In the genomic region with DNA sequence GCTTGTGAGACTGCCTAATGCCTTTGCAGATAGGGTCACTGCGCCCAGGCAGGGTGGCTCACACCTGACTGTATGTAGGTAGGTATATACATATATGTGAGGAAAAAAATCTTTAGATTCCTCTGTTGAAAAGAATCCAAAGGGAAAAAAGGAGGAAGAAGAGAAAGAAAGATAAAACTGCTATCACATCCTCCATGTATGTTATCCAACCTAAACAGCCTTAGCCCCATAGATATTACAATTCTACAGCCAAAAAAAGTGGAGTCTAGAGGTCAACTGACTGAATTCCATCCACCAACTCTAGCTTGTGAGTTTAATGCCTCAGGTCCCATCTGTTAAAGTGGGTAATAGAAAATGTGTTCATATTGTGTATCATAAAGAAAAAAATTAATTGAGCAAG, we compare ENCODE assay signal across 11 mouse cellular contexts. TPM values are rescaled to one million over a fixed set of nuclear protein-coding genes. Genes with fewer than 3 reads are reported as not detected.
DNase-seq lines count a peak whose midpoint lies in the region; ATAC-seq and TF ChIP-seq lines count a peak whose summit lies in the region.
"Had no signal": no experiment of that assay in that cellular context is flagged by ENCODE, and none has a peak within 500 bp of the region (broad histone marks: within the 10 kb centered on the region; RNA-seq: fewer than 3 reads in every experiment).

No protein-coding gene starts in this region.

- 0 out of 2 replicates have a peak, but pooled peaks cover 6% of the 10 kb centered on the region for H3K36me3 ChIP-seq in heart, embryonic 14.5 days (ENCODE audit: control insufficient read depth, insufficient read depth, low read length)
- peaks cover 10% of the 10 kb centered on the region for H3K36me3 ChIP-seq in neural tube, embryonic 12.5 days
- no peaks in the 10 kb centered on the region for H3K36me3 ChIP-seq in hindbrain, postnatal 0 days (ENCODE audit: insufficient read depth, low read length)
- H3K36me3 ChIP-seq in neural tube, embryonic 15.5 days: peaks cover 13% of the 10 kb centered on the region

- DNase-seq in heart, postnatal 4 days: no peak
- no peak for DNase-seq in neural tube, embryonic 10.5 days (ENCODE audit: extremely low spot score, low spot score)
- no peak for DNase-seq in hindbrain, postnatal 0 days (ENCODE audit: low spot score)
- DNase-seq in c-Kit-positive CD71-positive TER-119-positive erythroid progenitor cells, embryonic 14.5 days (ENCODE audit: low spot score): no peak
- no peak for DNase-seq in urinary bladder, postnatal 10 days (ENCODE audit: low spot score)
- DNase-seq: embryo, embryonic 11 days; lung, postnatal 36 days had no signal

- H3K4me2 ChIP-seq in heart, embryonic 14.5 days (ENCODE audit: low read length): peak overlapping the region; percentile 89; the same call in 1 of the 2 replicates
- peak overlapping the region; percentile 87 for H3K4me2 ChIP-seq in neural tube, embryonic 12.5 days (replicated peaks)
- H3K4me2 ChIP-seq in hindbrain, postnatal 0 days (ENCODE audit: low read depth, low read length): peak overlapping the region; percentile 80; the same call in 1 of the 2 replicates
- H3K4me2 ChIP-seq in neural tube, embryonic 15.5 days: peak overlapping the region; percentile 81

- no peaks in the 10 kb centered on the region for H3K9me3 ChIP-seq in heart, embryonic 14.5 days (ENCODE audit: control insufficient read depth, low read length)
- H3K9me3 ChIP-seq in neural tube, embryonic 12.5 days: no peaks in the 10 kb centered on the region
- H3K9me3 ChIP-seq in hindbrain, postnatal 0 days (ENCODE audit: low read length): no peaks in the 10 kb centered on the region
- no peaks in the 10 kb centered on the region for H3K9me3 ChIP-seq in neural tube, embryonic 15.5 days (replicated peaks)
- H3K9me3 ChIP-seq: heart, embryonic 10.5 days had no signal

- no peaks in the 10 kb centered on the region for H3K27me3 ChIP-seq in heart, embryonic 14.5 days (ENCODE audit: control insufficient read depth, insufficient read depth, low read length)
- no peaks in the 10 kb centered on the region for H3K27me3 ChIP-seq in neural tube, embryonic 12.5 days (replicated peaks)
- no peaks in the 10 kb centered on the region for H3K27me3 ChIP-seq in hindbrain, postnatal 0 days (ENCODE audit: insufficient read depth, low read length)
- no peaks in the 10 kb centered on the region for H3K27me3 ChIP-seq in neural tube, embryonic 15.5 days (replicated peaks)

- 95% methylated on average over 1 of the region's 1 CpGs for whole genome bisulfite sequencing in heart, embryonic 14.5 days
- WGBS in neural tube, embryonic 12.5 days: 98% methylated on average over 1 of the region's 1 CpGs
- WGBS in hindbrain, postnatal 0 days: 100% methylated on average over 1 of the region's 1 CpGs
- 97% methylated on average over 1 of the region's 1 CpGs for WGBS in neural tube, embryonic 15.5 days

- peaks cover 4% of the 10 kb centered on the region in 2 experiments for H3K4me1 ChIP-seq in heart, embryonic 14.5 days (ENCODE audit: control insufficient read depth in 2 of 2, insufficient read depth in 2 of 2, low read length in 2 of 2)
- peaks cover 6% of the 10 kb centered on the region for H3K4me1 ChIP-seq in neural tube, embryonic 12.5 days
- peaks cover 3% of the 10 kb centered on the region for H3K4me1 ChIP-seq in hindbrain, postnatal 0 days (ENCODE audit: insufficient read depth, low read length)
- H3K4me1 ChIP-seq in neural tube, embryonic 15.5 days: peaks cover 23% of the 10 kb centered on the region

- ATAC-seq in heart, embryonic 14.5 days (ENCODE audit: insufficient number of reproducible peaks, insufficient read depth, low FRiP score, low read depth): no peak
- ATAC-seq in neural tube, embryonic 12.5 days (ENCODE audit: low FRiP score, low read depth): no peak
- no peak for ATAC-seq in hindbrain, postnatal 0 days
- ATAC-seq in neural tube, embryonic 15.5 days (ENCODE audit: low FRiP score): no peak

- no peak overlapping the region for H3K4me3 ChIP-seq in heart, embryonic 14.5 days (ENCODE audit: control insufficient read depth in 1 of 2, insufficient read depth in 1 of 2, low read depth in 1 of 2, low read length in 2 of 2)
- no peak overlapping the region for H3K4me3 ChIP-seq in neural tube, embryonic 12.5 days
- no peak overlapping the region for H3K4me3 ChIP-seq in hindbrain, postnatal 0 days (ENCODE audit: low read length)
- no peak overlapping the region for H3K4me3 ChIP-seq in neural tube, embryonic 15.5 days (replicated peaks)

- no peak for TF ChIP-seq CTCF in hindbrain, postnatal 0 days (IDR thresholded peaks at IDR 0.05; ENCODE audit: low read depth)

- no peak overlapping the region for H3K27ac ChIP-seq in heart, embryonic 14.5 days (replicated peaks in 1 of 2; ENCODE audit: control insufficient read depth in 1 of 2, insufficient read depth in 1 of 2, low read depth in 2 of 2, low read length in 2 of 2)
- no peak overlapping the region for H3K27ac ChIP-seq in neural tube, embryonic 12.5 days
- no peak overlapping the region for H3K27ac ChIP-seq in hindbrain, postnatal 0 days
- H3K27ac ChIP-seq in neural tube, embryonic 15.5 days (replicated peaks): peak overlapping the region; percentile 85; the same call in 1 of the 2 replicates

- no peak overlapping the region for H3K9ac ChIP-seq in heart, embryonic 14.5 days (ENCODE audit: low read length)
- no peak overlapping the region for H3K9ac ChIP-seq in neural tube, embryonic 12.5 days
- H3K9ac ChIP-seq in hindbrain, postnatal 0 days (replicated peaks; ENCODE audit: low read length): no peak overlapping the region
- H3K9ac ChIP-seq in neural tube, embryonic 15.5 days (replicated peaks): no peak overlapping the region

RNA-seq across cellular contexts. Expression of gene Clns1a, which starts 1.0 kb away (rescaled TPM):
- polyA plus RNA-seq in heart, embryonic 14.5 days (2014; fragmentation: Nextera tagmentation; extraction: Ambion mirVana): 93.4 and 100 TPM in 2 replicates
- 10 to 100 TPM; 41.6 to 43.4 TPM for total RNA-seq in heart, postnatal 4 days (2021)
- polyA plus RNA-seq in neural tube, embryonic 12.5 days (2016; fragmentation: Nextera tagmentation; extraction: Ambion mirVana): 215 and 225 TPM in 2 replicates
- 99.6 and 102 TPM in 2 replicates for total RNA-seq in hindbrain, postnatal 0 days (2014; rRNA removed)
- polyA plus RNA-seq in hindbrain, postnatal 0 days (2015; fragmentation: Nextera tagmentation; extraction: Ambion mirVana): 172 and 175 TPM in 2 replicates
- 170 and 187 TPM in 2 replicates for polyA plus RNA-seq in neural tube, embryonic 15.5 days (2015; fragmentation: Nextera tagmentation; extraction: Ambion mirVana)

RNA-seq across cellular contexts. Expression of gene Aqp11, which starts 42.6 kb away (rescaled TPM):
- polyA plus RNA-seq in heart, embryonic 14.5 days (2014; fragmentation: Nextera tagmentation; extraction: Ambion mirVana): 2.1 and 2.2 TPM in 2 replicates
- 1 to 10 TPM; 1.1 to 1.9 TPM for total RNA-seq in heart, postnatal 4 days (2021)
- polyA plus RNA-seq in neural tube, embryonic 12.5 days (2016; fragmentation: Nextera tagmentation; extraction: Ambion mirVana): 7.3 and 7.7 TPM in 2 replicates
- 15.0 and 16.0 TPM in 2 replicates for total RNA-seq in hindbrain, postnatal 0 days (2014; rRNA removed)
- polyA plus RNA-seq in hindbrain, postnatal 0 days (2015; fragmentation: Nextera tagmentation; extraction: Ambion mirVana): 29.4 and 29.5 TPM in 2 replicates
- 22.6 and 35.4 TPM in 2 replicates for polyA plus RNA-seq in neural tube, embryonic 15.5 days (2015; fragmentation: Nextera tagmentation; extraction: Ambion mirVana)
